Mouse (Mus musculus): ENCODE results near the gene Cyb5d1. TPM values are rescaled to one million over a fixed set of nuclear protein-coding genes. Genes with fewer than 3 reads are reported as not detected.

Gene Cyb5d1
- polyA plus RNA-seq, 1 experiment = 5.3 TPM

DNA sequence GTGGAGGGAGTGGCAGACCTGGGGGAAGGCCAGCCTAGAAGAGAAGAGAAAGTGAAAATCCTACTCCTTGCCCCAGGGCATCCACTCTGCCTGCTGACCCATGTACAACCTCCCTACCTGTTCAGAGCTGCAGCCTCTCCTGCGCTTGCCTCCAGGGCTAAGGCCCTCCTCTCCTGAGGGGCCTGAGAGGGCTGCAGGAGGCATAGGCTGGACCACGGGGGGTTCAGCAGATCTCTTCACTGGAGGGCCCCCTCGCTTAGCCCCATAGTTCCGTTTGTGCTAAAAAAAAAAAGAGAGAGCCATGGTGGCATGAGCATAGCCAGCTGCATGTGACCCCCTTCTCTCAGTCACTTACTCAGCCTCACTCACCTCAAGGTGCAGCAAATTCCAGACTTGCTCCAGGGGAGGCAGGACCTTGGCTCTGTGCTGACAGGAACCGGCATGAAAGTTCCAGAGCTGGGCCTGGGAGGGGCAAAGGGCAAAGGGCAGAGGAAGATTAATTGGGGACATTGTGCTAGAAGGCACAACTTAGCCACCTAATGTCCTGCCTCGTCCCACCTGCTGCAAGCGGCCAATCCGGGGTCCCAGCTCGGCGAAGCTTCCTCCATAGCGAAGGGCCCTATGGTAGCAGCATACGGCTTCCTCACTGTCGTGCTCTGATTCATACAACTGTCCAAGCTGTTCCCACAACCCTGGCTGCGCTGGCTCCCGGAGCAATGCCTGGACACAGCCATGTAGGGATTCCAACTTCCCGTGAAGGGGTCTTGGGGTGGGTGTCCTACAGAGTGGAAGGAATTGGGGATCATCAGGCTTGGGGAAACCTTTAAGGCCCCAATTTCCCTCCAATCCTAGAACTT is 11.7 kb upstream of the Cyb5d1 start:
- H3K4me1 ChIP-seq (ENCODE audit: control insufficient read depth, insufficient read depth, insufficient read length, low read length) = peaks cover 17% of the 10 kb centered on the region
- TF ChIP-seq CTCF (IDR thresholded peaks at IDR 0.05; ENCODE audit: extremely low read depth, insufficient read length, insufficient replicate concordance, low read depth, low read length) (no peak), POLR2A (IDR thresholded peaks at IDR 0.05; ENCODE audit: low read depth, low read length) (no peak)
- 74% methylated on average over 16 of the region's 16 CpGs for WGBS
- H3K4me3 ChIP-seq (ENCODE audit: low read depth, low read length) = no peak overlapping the region
- no peak overlapping the region for H3K27ac ChIP-seq (ENCODE audit: insufficient read depth, low read depth, low read length)
- H3K27me3 ChIP-seq (ENCODE audit: control insufficient read depth, insufficient read depth, low read length) = no peaks in the 10 kb centered on the region
- peaks cover 55% of the 10 kb centered on the region for H3K36me3 ChIP-seq (ENCODE audit: control insufficient read depth, insufficient read depth, low read length)

DNA sequence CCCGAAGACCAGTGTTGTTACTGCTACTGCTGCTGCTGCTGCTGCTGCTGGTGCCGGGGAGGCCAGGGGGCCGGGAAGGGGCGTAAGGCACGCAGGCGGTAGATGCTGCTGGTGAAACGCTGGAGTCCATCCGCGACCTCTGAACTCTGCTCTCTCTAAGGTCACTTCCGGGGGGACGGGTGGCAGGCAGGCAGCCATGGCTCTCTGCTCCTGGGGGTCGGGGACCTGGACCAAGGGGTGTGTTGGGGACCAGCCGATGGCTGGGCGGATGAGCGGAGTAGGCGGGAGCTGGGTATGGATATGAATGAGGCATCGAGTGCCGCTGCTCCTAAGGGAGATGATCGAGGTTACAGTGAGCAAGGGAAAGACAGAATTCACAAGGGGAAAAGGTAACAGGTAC is 10.9 kb upstream of the Cyb5d1 start:
- 90% methylated on average over 19 of the region's 19 CpGs for WGBS
- H3K4me1 ChIP-seq (ENCODE audit: control insufficient read depth, insufficient read depth, insufficient read length, low read length) = peaks cover 15% of the 10 kb centered on the region
- H3K4me3 ChIP-seq (ENCODE audit: low read depth, low read length) = no peak overlapping the region
- TF ChIP-seq CTCF (IDR thresholded peaks at IDR 0.05; ENCODE audit: extremely low read depth, insufficient read length, insufficient replicate concordance, low read depth, low read length) (no peak), POLR2A (IDR thresholded peaks at IDR 0.05; ENCODE audit: low read depth, low read length) (no peak)
- no peaks in the 10 kb centered on the region for H3K27me3 ChIP-seq (ENCODE audit: control insufficient read depth, insufficient read depth, low read length)
- peaks cover 63% of the 10 kb centered on the region for H3K36me3 ChIP-seq (ENCODE audit: control insufficient read depth, insufficient read depth, low read length)
- no peak overlapping the region for H3K27ac ChIP-seq (ENCODE audit: insufficient read depth, low read depth, low read length)

GRCm38 (mm10) chr11:69405397-69406200 is 10.2 kb upstream of the Cyb5d1 start:
- Histone ChIP-seq H3K27me3 (ENCODE audit: control insufficient read depth, insufficient read depth, low read length) (no peaks in the 10 kb centered on the region), H3K4me3 (ENCODE audit: low read depth, low read length) (no peak overlapping the region), H3K27ac (ENCODE audit: insufficient read depth, low read depth, low read length) (no peak overlapping the region), H3K36me3 (ENCODE audit: control insufficient read depth, insufficient read depth, low read length) (peaks cover 68% of the 10 kb centered on the region), H3K4me1 (ENCODE audit: control insufficient read depth, insufficient read depth, insufficient read length, low read length) (peaks cover 15% of the 10 kb centered on the region)
- WGBS = 92% methylated on average over 24 of the region's 24 CpGs
- TF ChIP-seq POLR2A (IDR thresholded peaks at IDR 0.05; ENCODE audit: low read depth, low read length) = no peak
- TF ChIP-seq CTCF (IDR thresholded peaks at IDR 0.05; ENCODE audit: extremely low read depth, insufficient read length, insufficient replicate concordance, low read depth, low read length) = no peak

- 91% methylated on average over 24 of the region's 24 CpGs for WGBS
- Histone ChIP-seq H3K27ac (ENCODE audit: insufficient read depth, low read depth, low read length) (no peak overlapping the region), H3K4me3 (ENCODE audit: low read depth, low read length) (no peak overlapping the region), H3K27me3 (ENCODE audit: control insufficient read depth, insufficient read depth, low read length) (no peaks in the 10 kb centered on the region), H3K4me1 (ENCODE audit: control insufficient read depth, insufficient read depth, insufficient read length, low read length) (peaks cover 15% of the 10 kb centered on the region), H3K36me3 (ENCODE audit: control insufficient read depth, insufficient read depth, low read length) (peaks cover 76% of the 10 kb centered on the region)
- TF ChIP-seq POLR2A (IDR thresholded peaks at IDR 0.05; ENCODE audit: low read depth, low read length) = no peak
- TF ChIP-seq CTCF (IDR thresholded peaks at IDR 0.05; ENCODE audit: extremely low read depth, insufficient read length, insufficient replicate concordance, low read depth, low read length) = no peak
Observed at GRCm38 (mm10) chr11:69404595-69405396, 9.4 kb upstream of the Cyb5d1 start.

- WGBS = 91% methylated on average over 38 of the region's 38 CpGs
- TF ChIP-seq CTCF (IDR thresholded peaks at IDR 0.05; ENCODE audit: extremely low read depth, insufficient read length, insufficient replicate concordance, low read depth, low read length) = no peak
- TF ChIP-seq POLR2A (IDR thresholded peaks at IDR 0.05; ENCODE audit: low read depth, low read length) = no peak
- no peaks in the 10 kb centered on the region for H3K27me3 ChIP-seq (ENCODE audit: control insufficient read depth, insufficient read depth, low read length)
- H3K36me3 ChIP-seq (ENCODE audit: control insufficient read depth, insufficient read depth, low read length) = peaks cover 82% of the 10 kb centered on the region
- H3K4me1 ChIP-seq (ENCODE audit: control insufficient read depth, insufficient read depth, insufficient read length, low read length) = peaks cover 15% of the 10 kb centered on the region
- H3K4me3 ChIP-seq (ENCODE audit: low read depth, low read length) = no peak overlapping the region
- H3K27ac ChIP-seq (ENCODE audit: insufficient read depth, low read depth, low read length) = no peak overlapping the region
Observed at GRCm38 (mm10) chr11:69403691-69404594, 8.5 kb upstream of the Cyb5d1 start.

DNA sequence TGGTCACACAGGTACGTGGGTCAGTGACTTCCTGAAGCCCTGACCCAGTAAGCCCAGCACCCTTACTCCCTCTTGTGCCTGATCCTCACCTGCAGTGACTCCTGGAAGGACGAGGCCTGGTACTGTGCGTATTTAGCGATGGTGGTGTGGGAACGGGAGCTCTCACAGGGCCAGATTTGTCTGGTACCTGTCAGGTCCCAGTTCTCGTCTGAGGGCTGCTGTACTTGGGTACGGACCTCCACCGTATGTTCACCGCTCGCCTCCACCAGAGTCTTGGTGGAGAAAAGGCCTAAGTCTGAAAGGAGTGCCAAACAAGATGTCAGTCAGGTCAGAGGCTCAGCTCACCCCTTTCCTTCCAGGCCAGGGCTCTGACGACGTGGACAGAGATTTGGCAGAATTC is 6.6 kb upstream of the Cyb5d1 start:
- TF ChIP-seq CTCF (IDR thresholded peaks at IDR 0.05; ENCODE audit: extremely low read depth, insufficient read length, insufficient replicate concordance, low read depth, low read length) (no peak), POLR2A (IDR thresholded peaks at IDR 0.05; ENCODE audit: low read depth, low read length) (no peak)
- Histone ChIP-seq H3K27ac (ENCODE audit: insufficient read depth, low read depth, low read length) (no peak overlapping the region), H3K4me3 (ENCODE audit: low read depth, low read length) (no peak overlapping the region), H3K4me1 (ENCODE audit: control insufficient read depth, insufficient read depth, insufficient read length, low read length) (peaks cover 4% of the 10 kb centered on the region; the same call in 1 of the 2 replicates), H3K36me3 (ENCODE audit: control insufficient read depth, insufficient read depth, low read length) (peaks cover 71% of the 10 kb centered on the region), H3K27me3 (ENCODE audit: control insufficient read depth, insufficient read depth, low read length) (no peaks in the 10 kb centered on the region)
- WGBS = 88% methylated on average over 12 of the region's 12 CpGs
